ENCODE assay signal across 20 mouse cellular contexts in the genomic region with DNA sequence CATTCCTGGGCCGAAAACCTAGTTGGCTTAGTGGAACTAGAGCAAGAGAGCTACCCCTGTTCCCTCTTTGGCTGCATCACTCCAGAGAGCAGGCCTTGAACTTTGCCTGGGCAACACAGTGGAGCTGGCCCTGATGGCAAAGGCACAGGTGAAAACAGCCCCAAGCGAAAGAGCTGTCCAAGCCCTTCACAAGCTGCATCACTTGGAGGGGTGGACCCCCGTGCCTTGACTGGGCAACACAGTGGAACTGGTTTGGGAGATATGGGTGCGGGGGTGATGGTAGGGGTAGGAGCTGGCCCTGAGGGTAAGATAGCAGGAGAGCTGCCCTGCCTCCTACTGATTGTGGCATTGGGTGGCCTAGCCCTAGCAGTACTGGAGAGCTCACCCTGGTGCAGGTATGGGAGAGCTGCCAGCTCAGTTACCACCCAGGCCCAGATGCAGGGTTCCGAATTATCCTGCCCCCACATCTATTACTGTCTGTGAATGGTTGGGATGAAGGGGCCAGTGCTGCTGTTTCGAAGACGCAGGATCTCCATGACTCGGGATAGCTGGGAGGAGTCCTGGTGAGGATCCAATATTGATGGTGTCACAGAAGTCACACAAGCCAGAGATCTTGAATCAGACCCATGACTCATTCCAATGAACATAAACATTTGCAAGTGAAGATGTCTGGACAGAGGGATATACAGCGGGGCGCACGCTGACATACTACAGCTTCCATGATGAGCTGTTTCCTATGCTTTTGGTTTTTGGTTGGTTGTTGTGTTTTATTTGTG. TPM values are rescaled to one million over a fixed set of nuclear protein-coding genes. Genes with fewer than 3 reads are reported as not detected.
DNase-seq lines count a peak whose midpoint lies in the region; ATAC-seq lines count a peak whose summit lies in the region.
"Had no signal": no experiment of that assay in that cellular context is flagged by ENCODE, and none has a peak within 500 bp of the region (broad histone marks: within the 10 kb centered on the region; RNA-seq: fewer than 3 reads in every experiment).

No protein-coding gene starts in this region.

- WGBS in kidney, embryonic 14.5 days = 91% methylated on average over 11 of the region's 11 CpGs
- WGBS in midbrain, embryonic 13.5 days = 95% methylated on average over 11 of the region's 11 CpGs
- 92% methylated on average over 11 of the region's 11 CpGs for WGBS in midbrain, embryonic 10.5 days

- H3K27me3 ChIP-seq in kidney, embryonic 14.5 days (ENCODE audit: control insufficient read depth, insufficient read depth, low read length) = no peaks in the 10 kb centered on the region
- H3K27me3 ChIP-seq in midbrain, embryonic 13.5 days = no peaks in the 10 kb centered on the region
- no peaks in the 10 kb centered on the region for H3K27me3 ChIP-seq in midbrain, embryonic 10.5 days (ENCODE audit: low read depth, poor library complexity, severe bottlenecking)
- H3K27me3 ChIP-seq: CH12.LX; forebrain, embryonic 13.5 days; hindbrain, embryonic 13.5 days; limb, embryonic 13.5 days; liver, embryonic 13.5 days; midbrain, embryonic 12.5 days; neural tube, embryonic 15.5 days had no signal

- DNase-seq in adrenal gland, postnatal 10 days = peak; percentile 25
- no peak for DNase-seq in adrenal gland, postnatal 4 days (ENCODE audit: low spot score in 2 of 2)
- no peak for DNase-seq in kidney, adult 18-20 months
- DNase-seq in midbrain, embryonic 10.5 days (ENCODE audit: low spot score) = no peak
- DNase-seq in cerebellum, adult 8-10 months = no peak
- DNase-seq: cerebellum, adult 2 months; gastrocnemius, postnatal 25 days; liver, embryonic 13.5 days; lung, postnatal 14 days; thymus, postnatal 14 days had no signal

- no peak overlapping the region for H3K4me3 ChIP-seq in kidney, embryonic 14.5 days (ENCODE audit: low read length)
- H3K4me3 ChIP-seq in midbrain, embryonic 13.5 days (replicated peaks) = no peak overlapping the region
- no peak overlapping the region for H3K4me3 ChIP-seq in midbrain, embryonic 10.5 days
- H3K4me3 ChIP-seq: erythroblast, embryonic 14.5 days; forebrain, embryonic 13.5 days; hindbrain, embryonic 13.5 days; limb, embryonic 13.5 days; liver, embryonic 13.5 days; midbrain, embryonic 12.5 days; neural tube, embryonic 15.5 days had no signal

- ATAC-seq in kidney, embryonic 14.5 days (ENCODE audit: low FRiP score, low TSS enrichment) = peak; percentile 35; the same call in 1 of the 2 replicates
- ATAC-seq in midbrain, embryonic 13.5 days = peak; percentile 11; the same call in 1 of the 2 replicates
- ATAC-seq in megakaryocyte-erythroid progenitor cell, adult 5-6 weeks (replicated peaks; ENCODE audit: low FRiP score, low TSS enrichment, poor library complexity, severe bottlenecking) = peak; percentile 47; the same call in 1 of the 2 replicates
- ATAC-seq: forebrain, embryonic 13.5 days had no signal

- H3K9ac ChIP-seq in kidney, embryonic 14.5 days (ENCODE audit: low read depth, low read length) = no peak overlapping the region
- H3K9ac ChIP-seq in midbrain, embryonic 13.5 days (replicated peaks) = no peak overlapping the region
- H3K9ac ChIP-seq: forebrain, embryonic 13.5 days; hindbrain, embryonic 13.5 days; limb, embryonic 13.5 days; liver, embryonic 13.5 days; midbrain, embryonic 12.5 days; neural tube, embryonic 15.5 days had no signal

- H3K9me3 ChIP-seq in kidney, embryonic 14.5 days (ENCODE audit: control insufficient read depth, low read length) = no peaks in the 10 kb centered on the region
- no peaks in the 10 kb centered on the region for H3K9me3 ChIP-seq in midbrain, embryonic 13.5 days
- H3K9me3 ChIP-seq in midbrain, embryonic 10.5 days (replicated peaks) = no peaks in the 10 kb centered on the region
- H3K9me3 ChIP-seq: forebrain, embryonic 13.5 days; hindbrain, embryonic 13.5 days; limb, embryonic 13.5 days; liver, embryonic 13.5 days; midbrain, embryonic 12.5 days; neural tube, embryonic 15.5 days had no signal

- no peak overlapping the region for H3K4me2 ChIP-seq in kidney, embryonic 14.5 days (replicated peaks; ENCODE audit: low read depth, low read length)
- no peak overlapping the region for H3K4me2 ChIP-seq in midbrain, embryonic 13.5 days (replicated peaks)
- H3K4me2 ChIP-seq: forebrain, embryonic 13.5 days; hindbrain, embryonic 13.5 days; limb, embryonic 13.5 days; liver, embryonic 13.5 days; midbrain, embryonic 12.5 days; neural tube, embryonic 15.5 days had no signal

- no peaks in the 10 kb centered on the region for H3K4me1 ChIP-seq in kidney, embryonic 14.5 days (ENCODE audit: control insufficient read depth, insufficient read depth, low read length)
- H3K4me1 ChIP-seq in midbrain, embryonic 13.5 days (replicated peaks) = no peaks in the 10 kb centered on the region
- no peaks in the 10 kb centered on the region for H3K4me1 ChIP-seq in midbrain, embryonic 10.5 days
- H3K4me1 ChIP-seq: forebrain, embryonic 13.5 days; hindbrain, embryonic 13.5 days; limb, embryonic 13.5 days; liver, embryonic 13.5 days; midbrain, embryonic 12.5 days; neural tube, embryonic 15.5 days had no signal

- no peaks in the 10 kb centered on the region for H3K36me3 ChIP-seq in kidney, embryonic 14.5 days (ENCODE audit: control insufficient read depth, insufficient read depth, low read length)
- H3K36me3 ChIP-seq in midbrain, embryonic 13.5 days = no peaks in the 10 kb centered on the region
- no peaks in the 10 kb centered on the region for H3K36me3 ChIP-seq in midbrain, embryonic 10.5 days
- H3K36me3 ChIP-seq: hindbrain, embryonic 13.5 days; limb, embryonic 13.5 days; liver, embryonic 13.5 days; midbrain, embryonic 12.5 days; neural tube, embryonic 15.5 days had no signal

- H3K27ac ChIP-seq in kidney, embryonic 14.5 days (ENCODE audit: low read depth, low read length) = no peak overlapping the region
- H3K27ac ChIP-seq in midbrain, embryonic 13.5 days = no peak overlapping the region
- H3K27ac ChIP-seq in midbrain, embryonic 10.5 days (replicated peaks) = no peak overlapping the region
- H3K27ac ChIP-seq: forebrain, embryonic 13.5 days; hindbrain, embryonic 13.5 days; limb, embryonic 13.5 days; liver, embryonic 13.5 days; midbrain, embryonic 12.5 days; neural tube, embryonic 15.5 days had no signal

RNA-seq across cellular contexts. Expression of gene D16Ertd472e, which starts 41.4 kb away (rescaled TPM):
- 10 to 100 TPM; 15.3 to 25.3 TPM for total RNA-seq in adrenal gland, postnatal 10 days (2021)
- 10 to 100 TPM; 21.4 to 21.6 TPM for total RNA-seq in adrenal gland, postnatal 4 days (2021)
- polyA plus RNA-seq in kidney, embryonic 14.5 days (2014; fragmentation: Nextera tagmentation; extraction: Ambion mirVana) = 12.7 and 17.9 TPM in 2 replicates
- 10.2 and 10.6 TPM in 2 replicates for polyA plus RNA-seq in midbrain, embryonic 13.5 days (2015; fragmentation: Nextera tagmentation; extraction: Ambion mirVana)
- polyA plus RNA-seq in midbrain, embryonic 10.5 days (2016; fragmentation: Nextera tagmentation; extraction: Ambion mirVana) = 19.3 and 21.5 TPM in 2 replicates
- total RNA-seq in megakaryocyte-erythroid progenitor cell, adult 5-6 weeks (2014; fragmentation: Nextera tagmentation) = 20.5 and 21.0 TPM in 2 replicates
- 33.5 and 33.6 TPM in 2 replicates for total RNA-seq in megakaryocyte-erythroid progenitor cell, adult 5-6 weeks (2017)
